Mouse (Mus musculus): ENCODE data around the gene Gm7029. TPM values are rescaled to one million over a fixed set of nuclear protein-coding genes. Genes with fewer than 3 reads are reported as not detected.
"Not testable (repeated sequence)": the region's sequence is repeated elsewhere in the genome, so short reads cannot be mapped to it uniquely, and the experiment has no call there.

Gene Gm7029
- 3.0 TPM in 1 of 2 replicates, not detected in the other for polyA plus RNA-seq (2012; rRNA removed)

DNA sequence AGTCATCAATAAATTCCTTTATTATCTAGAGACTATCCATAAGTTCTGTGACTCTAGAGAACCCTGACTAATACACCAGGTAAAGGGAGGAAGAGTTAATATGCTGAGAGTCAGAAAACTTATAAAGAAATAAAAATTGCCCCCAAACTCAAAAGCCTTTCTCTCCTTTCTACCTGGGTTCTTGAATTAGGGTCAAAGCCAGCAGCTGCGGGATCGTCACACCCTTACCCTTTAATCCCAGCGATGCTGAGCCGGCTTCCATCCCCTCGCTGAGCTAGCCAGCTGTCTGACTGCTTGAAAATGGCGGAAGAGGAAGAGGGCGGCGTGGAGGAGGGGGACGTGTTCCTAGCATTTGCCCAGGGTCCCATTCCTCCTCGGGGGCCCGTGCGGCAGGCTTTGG is at the start of gene Gm7029:
Gm7029 (plus strand) TSS at position 301 of the 400 bp plus-strand sequence.
- not testable (repeated sequence) for H3K27me3 ChIP-seq (ENCODE audit: control insufficient read depth, insufficient read depth, low read length); H3K4me3 ChIP-seq (ENCODE audit: control insufficient read depth, insufficient read depth, low read length); H3K4me1 ChIP-seq (replicated peaks; ENCODE audit: control insufficient read depth, insufficient read depth, low read length); DNase-seq; H3K27ac ChIP-seq (ENCODE audit: control insufficient read depth, insufficient read depth, low read length)
- WGBS: 100% methylated on average over 1 of the region's 12 CpGs
- H3K36me3 ChIP-seq (ENCODE audit: control insufficient read depth, insufficient read depth, low read length): peaks cover 16% of the 10 kb centered on the region

DNA sequence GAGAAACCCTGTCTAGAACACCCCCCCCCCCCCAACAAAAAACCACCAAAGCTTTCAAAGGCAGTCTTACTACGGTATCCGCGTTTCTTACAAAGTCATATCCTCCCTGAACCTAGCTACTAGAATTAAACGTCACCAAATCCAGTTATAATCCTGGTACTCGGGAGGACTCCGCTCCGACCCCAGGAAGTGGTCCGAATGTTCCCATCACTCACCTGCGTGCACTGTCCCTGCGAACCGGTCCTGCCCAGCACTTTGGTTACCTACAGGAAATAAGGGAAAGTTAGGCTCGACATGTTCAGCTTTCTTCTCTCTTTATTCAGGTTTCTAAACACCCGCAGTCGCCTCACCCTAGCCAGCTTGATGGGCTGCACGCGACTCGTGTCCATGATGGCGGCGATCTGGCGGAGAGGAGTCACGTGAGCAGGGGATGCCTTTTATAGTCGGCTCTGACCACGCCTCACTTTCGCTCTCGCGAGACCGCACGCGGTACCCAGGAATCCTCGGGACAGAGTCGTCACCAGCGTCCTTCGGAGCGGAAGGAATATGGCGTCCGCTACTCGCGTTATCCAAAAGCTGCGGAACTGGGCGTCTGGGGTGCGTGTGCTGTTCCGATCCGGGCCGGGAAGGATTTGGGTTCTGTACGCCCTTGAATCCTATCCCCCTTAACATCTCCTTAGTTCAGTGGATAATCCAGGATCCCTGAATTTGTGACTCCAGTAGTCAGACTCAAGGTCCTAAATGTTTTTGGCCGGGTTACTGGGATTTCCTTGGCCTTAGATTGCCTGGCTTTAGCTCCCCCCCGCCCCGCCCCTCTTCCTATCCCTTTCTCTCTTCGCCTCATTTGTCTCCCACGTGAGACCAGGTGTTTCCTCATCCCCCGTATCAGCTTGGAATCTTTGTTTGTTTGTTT is 49.3 kb upstream of the Gm7029 start, which contains the start of the genes Rps28 and Ndufa7:
Rps28 (minus strand) TSS at position 479 of the 913 bp plus-strand sequence.
Ndufa7 (plus strand) TSS at position 489 of the 913 bp plus-strand sequence.
- under 1% methylated on average over 51 of the region's 51 CpGs for WGBS
- TF ChIP-seq CTCF (IDR thresholded peaks at IDR 0.05; ENCODE audit: borderline replicate concordance, control insufficient read depth, extremely low read depth, insufficient read depth, low read length, poor library complexity) (no peak; the same call in 1 of the 2 replicates), POLR2A (IDR thresholded peaks at IDR 0.05; ENCODE audit: control insufficient read depth, extremely low read depth, insufficient read depth, low read length, poor library complexity) (peak; percentile 85)
- Histone ChIP-seq H3K36me3 (ENCODE audit: control insufficient read depth, insufficient read depth, low read length) (peaks cover 12% of the 10 kb centered on the region), H3K27ac (ENCODE audit: control insufficient read depth, insufficient read depth, low read length) (peak within 1 kb of the TSS; percentile 39; the same call in 1 of the 2 replicates), H3K4me3 (ENCODE audit: control insufficient read depth, insufficient read depth, low read length) (peak within 1 kb of the TSS; percentile 95), H3K27me3 (ENCODE audit: control insufficient read depth, insufficient read depth, low read length) (no peaks in the 10 kb centered on the region), H3K4me1 (replicated peaks; ENCODE audit: control insufficient read depth, insufficient read depth, low read length) (peaks cover 12% of the 10 kb centered on the region)
- DNase-seq: peak; percentile 97

DNA sequence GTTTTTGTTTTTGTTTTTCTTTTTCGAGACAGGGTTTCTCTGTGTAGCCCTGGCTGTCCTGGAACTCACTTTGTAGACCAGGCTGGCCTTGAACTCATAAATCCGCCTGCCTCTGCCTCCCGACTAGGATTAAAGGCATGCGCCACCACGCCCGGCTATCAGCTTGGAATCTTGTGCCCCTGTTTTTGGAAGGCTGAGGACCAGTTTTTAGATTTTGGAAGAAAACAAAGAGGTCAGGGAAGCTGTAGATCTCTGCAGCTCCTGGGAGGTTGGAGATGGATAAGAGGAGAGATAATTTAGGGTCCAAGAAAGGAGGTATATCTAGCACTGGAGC is 48.7 kb upstream of the Gm7029 start:
- peak overlapping the region; percentile 95 for H3K4me3 ChIP-seq (ENCODE audit: control insufficient read depth, insufficient read depth, low read length)
- H3K27ac ChIP-seq (ENCODE audit: control insufficient read depth, insufficient read depth, low read length); DNase-seq; H3K27me3 ChIP-seq (ENCODE audit: control insufficient read depth, insufficient read depth, low read length): not testable (repeated sequence)
- peaks cover 12% of the 10 kb centered on the region for H3K4me1 ChIP-seq (replicated peaks; ENCODE audit: control insufficient read depth, insufficient read depth, low read length)
- H3K36me3 ChIP-seq (ENCODE audit: control insufficient read depth, insufficient read depth, low read length): peaks cover 17% of the 10 kb centered on the region
- WGBS: 16% methylated on average over 6 of the region's 6 CpGs

DNA sequence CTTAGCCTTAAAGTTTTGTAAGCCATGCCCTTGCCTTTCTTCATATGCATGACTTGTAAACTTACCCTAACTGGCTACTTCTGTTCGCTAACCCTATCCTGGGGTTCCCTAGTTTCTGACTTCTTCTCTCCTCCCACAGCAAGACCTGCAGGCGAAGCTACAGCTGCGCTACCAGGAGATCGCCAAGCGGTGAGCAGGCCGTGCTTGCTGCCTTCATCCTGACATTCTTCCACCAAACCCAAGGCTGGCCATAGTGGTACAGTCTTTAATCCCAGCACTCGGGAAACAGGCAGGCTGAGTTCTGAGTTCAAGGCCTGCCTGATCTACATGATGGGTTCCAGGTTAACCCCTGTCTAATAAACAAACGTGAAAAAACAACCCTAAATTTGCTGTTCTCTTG is 48.2 kb upstream of the Gm7029 start:
- Histone ChIP-seq H3K36me3 (ENCODE audit: control insufficient read depth, insufficient read depth, low read length) (peaks cover 22% of the 10 kb centered on the region), H3K4me1 (replicated peaks; ENCODE audit: control insufficient read depth, insufficient read depth, low read length) (peaks cover 12% of the 10 kb centered on the region), H3K27ac (ENCODE audit: control insufficient read depth, insufficient read depth, low read length) (no peak overlapping the region), H3K4me3 (ENCODE audit: control insufficient read depth, insufficient read depth, low read length) (no peak overlapping the region), H3K27me3 (ENCODE audit: control insufficient read depth, insufficient read depth, low read length) (no peaks in the 10 kb centered on the region)
- no peak for DNase-seq
- no peak for TF ChIP-seq POLR2A (IDR thresholded peaks at IDR 0.05; ENCODE audit: control insufficient read depth, extremely low read depth, insufficient read depth, low read length, poor library complexity)
- TF ChIP-seq CTCF (IDR thresholded peaks at IDR 0.05; ENCODE audit: borderline replicate concordance, control insufficient read depth, extremely low read depth, insufficient read depth, low read length, poor library complexity): no peak
- WGBS: 92% methylated on average over 8 of the region's 8 CpGs

DNA sequence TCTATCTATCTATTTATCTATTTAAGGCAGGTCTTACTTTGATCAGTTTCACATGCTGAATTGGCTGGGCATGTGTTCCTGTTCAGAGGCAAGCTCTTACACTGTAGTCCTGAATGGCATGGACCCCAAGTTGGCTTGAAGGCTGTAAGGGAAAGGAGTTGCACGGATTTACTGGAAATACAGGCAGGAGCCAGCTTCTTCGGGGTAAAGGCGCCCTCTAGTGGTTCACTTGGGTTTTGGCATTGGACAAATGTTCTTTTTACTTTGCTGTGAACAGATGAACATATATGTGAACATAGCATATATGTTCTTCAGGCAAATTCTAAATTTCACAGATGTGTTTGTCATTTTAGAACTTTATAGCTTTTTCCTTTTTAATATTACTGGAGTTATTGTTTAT is 46.8 kb upstream of the Gm7029 start:
- H3K4me3 ChIP-seq (ENCODE audit: control insufficient read depth, insufficient read depth, low read length): no peak overlapping the region
- no peak overlapping the region for H3K27ac ChIP-seq (ENCODE audit: control insufficient read depth, insufficient read depth, low read length)
- peaks cover 12% of the 10 kb centered on the region for H3K4me1 ChIP-seq (replicated peaks; ENCODE audit: control insufficient read depth, insufficient read depth, low read length)
- H3K36me3 ChIP-seq (ENCODE audit: control insufficient read depth, insufficient read depth, low read length): peaks cover 35% of the 10 kb centered on the region
- WGBS: 2% methylated on average over 3 of the region's 3 CpGs
- no peaks in the 10 kb centered on the region for H3K27me3 ChIP-seq (ENCODE audit: control insufficient read depth, insufficient read depth, low read length)
- TF ChIP-seq POLR2A (IDR thresholded peaks at IDR 0.05; ENCODE audit: control insufficient read depth, extremely low read depth, insufficient read depth, low read length, poor library complexity) (no peak), CTCF (IDR thresholded peaks at IDR 0.05; ENCODE audit: borderline replicate concordance, control insufficient read depth, extremely low read depth, insufficient read depth, low read length, poor library complexity) (no peak)
- peak; percentile 60 for DNase-seq

DNA sequence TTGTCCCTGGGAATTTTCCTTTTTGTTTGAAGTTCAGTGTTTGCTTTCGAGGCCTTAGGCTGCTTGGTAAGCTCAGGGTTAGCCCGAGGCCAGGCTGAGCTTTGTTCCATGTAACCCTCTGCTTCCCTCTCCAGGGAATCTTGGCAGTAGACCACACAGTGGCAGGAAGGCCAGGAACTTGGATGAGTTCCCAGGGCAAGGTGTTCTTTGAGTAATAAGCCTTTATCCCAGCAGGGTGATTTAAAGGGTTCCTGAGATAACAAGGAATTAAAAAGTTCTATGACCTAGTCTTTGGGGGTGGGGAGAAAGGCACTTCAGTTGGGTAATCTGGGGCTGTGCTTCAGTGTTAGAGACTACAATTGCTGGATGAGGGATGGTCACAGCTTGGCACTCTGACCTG is 44.7 kb upstream of the Gm7029 start:
- TF ChIP-seq CTCF (IDR thresholded peaks at IDR 0.05; ENCODE audit: borderline replicate concordance, control insufficient read depth, extremely low read depth, insufficient read depth, low read length, poor library complexity) (no peak), POLR2A (IDR thresholded peaks at IDR 0.05; ENCODE audit: control insufficient read depth, extremely low read depth, insufficient read depth, low read length, poor library complexity) (no peak)
- Histone ChIP-seq H3K36me3 (ENCODE audit: control insufficient read depth, insufficient read depth, low read length) (peaks cover 34% of the 10 kb centered on the region), H3K4me1 (replicated peaks; ENCODE audit: control insufficient read depth, insufficient read depth, low read length) (peaks cover 7% of the 10 kb centered on the region), H3K4me3 (ENCODE audit: control insufficient read depth, insufficient read depth, low read length) (no peak overlapping the region), H3K27ac (ENCODE audit: control insufficient read depth, insufficient read depth, low read length) (no peak overlapping the region), H3K27me3 (ENCODE audit: control insufficient read depth, insufficient read depth, low read length) (no peaks in the 10 kb centered on the region)
- no peak for DNase-seq
- 92% methylated on average over 2 of the region's 2 CpGs for WGBS

DNA sequence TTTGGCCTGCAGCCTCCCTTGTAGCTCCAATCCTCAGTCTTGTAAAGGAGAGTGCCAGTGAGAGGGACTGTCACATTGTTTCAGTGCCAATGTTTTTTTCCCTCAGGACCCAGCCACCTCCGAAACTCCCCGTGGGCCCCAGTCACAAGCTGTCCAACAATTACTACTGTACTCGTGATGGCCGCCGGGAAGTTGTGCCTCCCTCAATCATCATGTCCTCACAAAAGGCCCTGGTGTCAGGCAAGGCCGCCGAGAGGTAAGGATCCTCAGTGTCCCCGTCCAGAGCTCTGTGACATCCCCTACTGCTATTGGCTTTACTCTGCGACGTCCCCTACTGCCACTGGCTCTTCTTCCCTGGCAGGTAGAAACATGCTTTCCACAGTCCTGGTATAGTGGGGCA is 44.1 kb upstream of the Gm7029 start:
- no peak for TF ChIP-seq POLR2A (IDR thresholded peaks at IDR 0.05; ENCODE audit: control insufficient read depth, extremely low read depth, insufficient read depth, low read length, poor library complexity)
- no peak for TF ChIP-seq CTCF (IDR thresholded peaks at IDR 0.05; ENCODE audit: borderline replicate concordance, control insufficient read depth, extremely low read depth, insufficient read depth, low read length, poor library complexity)
- Histone ChIP-seq H3K27me3 (ENCODE audit: control insufficient read depth, insufficient read depth, low read length) (no peaks in the 10 kb centered on the region), H3K27ac (ENCODE audit: control insufficient read depth, insufficient read depth, low read length) (no peak overlapping the region), H3K36me3 (ENCODE audit: control insufficient read depth, insufficient read depth, low read length) (peaks cover 35% of the 10 kb centered on the region), H3K4me1 (replicated peaks; ENCODE audit: control insufficient read depth, insufficient read depth, low read length) (peaks cover 6% of the 10 kb centered on the region), H3K4me3 (ENCODE audit: control insufficient read depth, insufficient read depth, low read length) (no peak overlapping the region)
- whole genome bisulfite sequencing: 95% methylated on average over 10 of the region's 10 CpGs
- DNase-seq: no peak

All from thymus, adult 2 months (tissue).